In genomic region chr11:113021533-113021932, GRCm38 (mm10) we compare ENCODE assay signal across 16 mouse cellular contexts.
DNase-seq lines count a peak whose midpoint lies in the region; ATAC-seq and TF ChIP-seq lines count a peak whose summit lies in the region.
"Had no signal": no experiment of that assay in that cellular context is flagged by ENCODE, and none has a peak within 500 bp of the region (broad histone marks: within the 10 kb centered on the region; RNA-seq: fewer than 3 reads in every experiment).

No protein-coding gene starts in this region.

- H3K36me3 ChIP-seq in lung, embryonic 14.5 days (ENCODE audit: insufficient read depth), result no peaks in the 10 kb centered on the region
- no peaks in the 10 kb centered on the region for H3K36me3 ChIP-seq in kidney, adult 2 months (ENCODE audit: control insufficient read depth, insufficient read depth, low read length)
- H3K36me3 ChIP-seq: hindbrain, embryonic 12.5 days; intestine, embryonic 15.5 days had no signal

- no peaks in the 10 kb centered on the region for H3K9me3 ChIP-seq in lung, embryonic 14.5 days (ENCODE audit: low read depth, low read length)
- H3K9me3 ChIP-seq: hindbrain, embryonic 12.5 days; intestine, embryonic 15.5 days had no signal

- H3K27me3 ChIP-seq in lung, embryonic 14.5 days (ENCODE audit: insufficient read depth, low read length), result no peaks in the 10 kb centered on the region
- no peaks in the 10 kb centered on the region for H3K27me3 ChIP-seq in kidney, adult 2 months (replicated peaks; ENCODE audit: control insufficient read depth, insufficient read depth, low read length)
- H3K27me3 ChIP-seq: hindbrain, embryonic 12.5 days; intestine, embryonic 15.5 days had no signal

- no peak for TF ChIP-seq POLR2A in kidney, adult 2 months (IDR thresholded peaks at IDR 0.05; ENCODE audit: low read depth, low read length)

- no peak overlapping the region for H3K4me2 ChIP-seq in lung, embryonic 14.5 days
- H3K4me2 ChIP-seq: hindbrain, embryonic 12.5 days; intestine, embryonic 15.5 days had no signal

- peaks cover 4% of the 10 kb centered on the region for H3K4me1 ChIP-seq in lung, embryonic 14.5 days (ENCODE audit: insufficient read depth)
- no peaks in the 10 kb centered on the region for H3K4me1 ChIP-seq in kidney, adult 2 months (ENCODE audit: control insufficient read depth, insufficient read depth, low read length)

- ATAC-seq in lung, embryonic 14.5 days (ENCODE audit: insufficient read depth), result no peak
- ATAC-seq: activated CD4-positive, CD25-positive, alpha-beta regulatory T cell, adult 4 months; forebrain, embryonic 14.5 days; intestine, embryonic 15.5 days had no signal

- TF ChIP-seq CTCF in lung, embryonic 14.5 days (IDR thresholded peaks at IDR 0.05; ENCODE audit: low read depth), result no peak
- no peak for TF ChIP-seq CTCF in kidney, adult 2 months (conservative IDR thresholded peaks at IDR 0.05; ENCODE audit: insufficient read depth, insufficient read length, low read depth, low read length)

- H3K4me3 ChIP-seq in lung, embryonic 14.5 days (ENCODE audit: low read depth, low read length), result no peak overlapping the region
- H3K4me3 ChIP-seq in kidney, adult 2 months (ENCODE audit: insufficient read depth, low read depth, low read length), result no peak overlapping the region
- H3K4me3 ChIP-seq: hindbrain, embryonic 12.5 days; intestine, embryonic 15.5 days had no signal

- DNase-seq in lung, embryonic 14.5 days, result peak; percentile 28
- DNase-seq in lung, adult 18-20 months, result no peak
- peak; percentile 77 for DNase-seq in embryo, embryonic 10.5 days (ENCODE audit: low spot score)
- peak; percentile 48 for DNase-seq in kidney, adult 2 months
- peak; percentile 35 for DNase-seq in kidney, postnatal 36 days
- no peak for DNase-seq in testis, postnatal 14 days (ENCODE audit: low spot score)
- DNase-seq in cerebellum, postnatal 10 days, result no peak
- DNase-seq: cerebellum, postnatal 25 days; heart, adult 18-20 months; layer of hippocampus, postnatal 36 days; left cerebral cortex, postnatal 4 days had no signal

- no peak overlapping the region for H3K27ac ChIP-seq in lung, embryonic 14.5 days (ENCODE audit: low read depth)
- no peak overlapping the region for H3K27ac ChIP-seq in kidney, adult 2 months (ENCODE audit: insufficient read depth, low read depth, low read length)
- H3K27ac ChIP-seq: hindbrain, embryonic 12.5 days; intestine, embryonic 15.5 days; liver, embryonic 14.5 days had no signal

- WGBS in lung, embryonic 14.5 days, result 48% methylated on average over 4 of the region's 4 CpGs
- 55% methylated on average over 4 of the region's 4 CpGs for WGBS in kidney, adult 2 months

- no peak overlapping the region for H3K9ac ChIP-seq in lung, embryonic 14.5 days
- H3K9ac ChIP-seq: hindbrain, embryonic 12.5 days; intestine, embryonic 15.5 days; liver, embryonic 14.5 days had no signal

Comparison
In these comparisons a context has a peak if more than half of its experiments do, and no peak if none do; other contexts are left out.
1. DNase-seq: peak in lung, embryonic 14.5 days (single experiment), embryo, embryonic 10.5 days (single experiment), kidney, adult 2 months (single experiment) and kidney, postnatal 36 days (2 of 2); none in lung, adult 18-20 months (0 of 2), testis, postnatal 14 days (single experiment) and cerebellum, postnatal 10 days (0 of 2).